Mouse (Mus musculus) gastrocnemius, adult 18-20 months (tissue): ENCODE measurements around the gene Olfr606. TPM values are rescaled to one million over a fixed set of nuclear protein-coding genes. Genes with fewer than 3 reads are reported as not detected.
"Not testable (repeated sequence)": the region's sequence is repeated elsewhere in the genome, so short reads cannot be mapped to it uniquely, and the experiment has no call there.

Experiments
- DNase-seq: peaks from one replicate; pipeline ENCODE4 v3.0.0; 2021; ENCODE audit warnings: low spot score
- long read RNA-seq, 2 experiments: library from polyadenylated mRNA; stranded (forward); transcript quantifications; one replicate each; pipeline ENCODE4 v2.0.0; 2021
- microRNA-seq: library from miRNA; unstranded; fragments of <30 nt; microRNA quantifications from one replicate; pipeline ENCODE4 v1.2.0, GENCODE M21; 2021
- total RNA-seq, 2 experiments: library from RNA; stranded (reverse); gene quantifications; 2 replicates each; pipeline ENCODE4 v1.2.3; 2021

Olfr606 gene
- not detected for total RNA-seq
- long read RNA-seq, experiment 1 = 0 reads
- long read RNA-seq, experiment 2 = 0 reads

DNA sequence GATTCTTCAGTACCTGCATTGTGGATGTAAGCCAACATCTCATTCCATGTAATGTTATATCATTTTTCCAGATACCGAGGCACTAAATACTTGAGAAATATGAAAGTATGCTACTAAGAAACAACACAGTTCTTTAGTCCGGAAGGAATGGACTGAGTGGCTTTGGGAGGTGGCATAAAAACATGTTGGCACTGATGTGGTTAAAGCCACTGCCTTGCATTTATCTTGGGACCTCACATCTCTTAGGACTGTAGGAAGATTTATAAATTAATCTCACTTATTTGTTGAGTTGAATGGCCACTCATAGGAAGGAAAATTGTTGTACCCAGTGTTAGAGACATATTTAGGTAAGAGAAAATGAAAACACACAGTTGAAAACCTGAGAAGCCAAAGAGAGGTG is at the start of gene Olfr606:
TSS of gene Olfr606 (plus strand) at position 301 of the 400 bp plus-strand sequence.
- DNase-seq = no peak

DNA sequence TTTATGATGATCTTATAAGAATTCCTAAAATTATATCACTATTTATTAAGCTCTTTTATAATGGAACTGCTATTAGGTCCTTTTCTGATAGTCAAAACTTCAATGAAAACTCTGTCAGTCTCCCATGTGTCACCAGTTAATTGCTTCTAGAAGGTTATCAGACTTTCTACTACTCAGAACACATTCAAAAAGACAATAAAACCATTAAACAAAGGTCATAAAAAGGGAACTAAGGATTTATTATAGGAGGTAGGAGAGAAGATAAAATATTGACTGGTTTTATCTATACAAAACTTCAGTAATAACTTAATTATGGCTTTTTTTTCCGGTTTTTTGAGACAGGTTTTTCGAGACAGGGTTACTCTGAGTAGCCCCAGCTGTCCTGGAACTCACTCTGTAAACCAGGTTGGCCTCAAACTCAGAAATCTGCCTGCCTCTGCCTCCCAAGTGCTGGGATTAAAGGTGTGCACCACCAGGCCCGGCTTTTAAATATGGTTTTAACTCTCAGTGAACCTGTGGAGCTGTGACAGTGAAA is 42.3 kb upstream of the Olfr606 start:
- not testable (repeated sequence) for DNase-seq

DNA sequence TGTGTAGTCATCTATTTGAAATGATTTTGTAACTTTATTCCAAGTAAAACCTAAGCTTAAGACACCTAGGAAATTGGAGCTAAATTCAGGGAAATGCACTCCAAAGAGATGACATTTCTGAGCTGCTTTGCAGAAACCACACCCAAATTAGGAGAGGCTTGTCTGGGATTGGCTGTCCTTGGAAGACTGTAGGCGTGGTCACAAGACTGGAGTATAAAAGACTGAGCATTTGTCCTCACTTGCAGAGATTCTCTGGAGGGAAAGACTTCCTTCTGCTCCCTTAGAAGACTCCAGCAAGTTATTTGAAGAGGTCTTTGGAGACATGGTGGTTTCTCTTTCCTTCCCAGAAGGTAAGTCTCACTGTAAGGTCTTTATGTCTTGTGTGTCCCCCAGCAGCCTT is 34.1 kb upstream of the Olfr606 start, which contains the start of gene Usp17lc:
TSS of gene Usp17lc (plus strand) at position 301 of the 400 bp plus-strand sequence.
- DNase-seq = not testable (repeated sequence)

DNA sequence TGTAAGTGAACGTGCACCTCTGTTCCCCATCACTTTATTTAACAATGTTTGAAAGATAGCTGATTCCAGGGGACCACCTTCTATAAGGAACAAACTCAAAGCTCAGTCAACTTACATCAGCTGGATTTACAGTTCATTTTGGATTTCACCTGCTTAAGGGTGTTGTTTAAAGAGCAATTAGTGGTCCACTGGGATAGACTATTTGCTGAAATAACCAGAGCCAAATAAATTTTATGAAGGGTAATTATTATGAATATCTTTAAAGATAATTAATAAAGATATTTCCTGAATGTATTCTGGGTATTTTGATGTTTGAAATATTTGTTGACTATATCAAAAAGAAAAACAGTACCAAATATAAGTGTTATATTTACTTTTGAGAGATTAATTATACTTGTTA is 3.5 kb upstream of the Olfr606 start, which contains the start of gene Olfr605:
TSS of gene Olfr605 (minus strand) at position 101 of the 400 bp plus-strand sequence.
- no peak for DNase-seq

DNA sequence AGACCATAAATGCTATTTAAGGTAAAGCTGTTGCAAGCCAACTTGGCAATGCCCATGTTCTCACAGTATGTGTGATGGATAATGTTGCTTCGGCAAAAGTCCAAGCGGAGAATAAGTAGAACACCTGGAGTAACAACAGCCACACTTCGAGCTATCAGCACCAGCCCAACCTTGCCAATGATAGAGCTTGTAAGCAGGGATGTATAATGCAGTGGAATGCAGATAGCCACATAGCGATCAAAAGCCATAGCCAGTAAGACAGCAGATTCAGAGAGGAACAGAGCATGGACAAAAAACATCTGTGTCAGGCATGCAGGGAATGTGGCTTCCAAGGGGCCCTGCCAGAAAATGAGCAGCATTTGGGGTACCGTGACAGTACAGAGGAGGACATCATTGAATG is 11.7 kb downstream of the Olfr606 start:
- DNase-seq = no peak

DNA sequence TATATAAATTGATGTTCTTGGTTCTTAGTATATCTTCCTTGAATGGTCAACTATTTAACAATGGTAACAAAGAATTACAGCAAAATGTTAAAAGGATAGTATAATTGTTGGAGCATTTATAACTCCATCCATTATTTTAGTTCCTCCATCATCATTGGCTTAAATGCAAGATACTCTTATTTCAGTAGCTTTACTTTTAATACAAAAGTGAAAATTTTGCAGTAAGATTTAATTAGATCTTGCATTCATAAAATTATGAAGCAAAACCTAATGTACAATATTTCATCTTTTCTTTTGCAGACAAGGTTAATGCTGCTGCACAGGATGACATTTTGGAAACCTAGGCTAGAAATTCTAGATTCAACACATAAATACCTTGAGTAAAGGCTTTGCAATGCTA is 20.7 kb downstream of the Olfr606 start, which contains the start of gene Olfr608:
TSS of gene Olfr608 (plus strand) at position 301 of the 400 bp plus-strand sequence.
- no peak for DNase-seq

DNA sequence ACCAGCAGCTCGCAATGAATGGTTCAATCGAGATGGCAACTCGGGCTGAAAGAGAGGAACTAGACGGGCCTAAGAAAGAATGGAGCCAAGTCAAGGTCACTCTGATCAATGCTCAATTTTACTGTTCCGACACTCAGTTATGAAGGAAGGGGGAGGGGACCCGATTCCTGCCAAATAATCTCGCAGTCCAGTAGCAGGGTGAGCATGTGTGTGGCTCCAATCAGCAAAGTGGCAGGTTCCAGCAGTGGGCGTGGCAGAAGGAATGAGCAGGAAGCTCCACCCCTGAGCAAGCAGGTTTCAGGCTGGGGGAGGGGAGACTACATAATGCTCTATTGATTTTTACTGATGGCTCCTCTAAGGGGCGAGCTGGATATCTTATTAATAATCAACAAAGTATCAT is 28.3 kb downstream of the Olfr606 start:
- DNase-seq = not testable (repeated sequence)

DNA sequence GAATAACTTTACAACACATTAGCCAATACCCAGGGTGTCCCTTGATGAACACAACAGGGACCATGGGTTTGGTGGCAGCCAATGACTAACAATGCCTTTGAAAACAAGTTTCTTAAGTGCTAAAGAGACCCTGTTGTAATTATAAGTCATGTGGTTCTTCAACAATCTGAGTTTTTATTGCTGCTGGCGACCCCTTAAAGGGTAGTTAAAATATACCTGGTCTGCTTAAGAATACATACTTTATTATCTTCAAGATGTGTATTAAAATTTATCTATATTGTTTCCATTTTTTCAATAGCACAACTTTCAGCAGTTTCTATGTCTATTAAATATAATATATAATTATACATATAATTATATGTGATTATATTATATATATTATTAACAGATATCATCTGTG is 49.1 kb downstream of the Olfr606 start, which contains the start of gene Olfr609:
TSS of gene Olfr609 (minus strand) at position 101 of the 400 bp plus-strand sequence.
- no peak for DNase-seq

Small RNA genes lying within 50 kb of the gene (microRNA-seq; reads per million reads assigned to microRNA genes)
- gene Gm25774 = not detected

Other genes with a start within 250 kb of the Olfr606 start
- gene Olfr593, start 237.2 kb upstream of the Olfr606 start, total RNA-seq = not detected
- gene Olfr594, start 232.1 kb upstream of the Olfr606 start, total RNA-seq = not detected
- not detected for gene Usp17ld, start 196.5 kb upstream of the Olfr606 start, total RNA-seq
- gene Olfr596, start 143.4 kb upstream of the Olfr606 start, total RNA-seq = not detected
- not detected for gene Olfr597, start 132.7 kb upstream of the Olfr606 start, total RNA-seq
- gene Olfr598, start 125.5 kb upstream of the Olfr606 start, total RNA-seq = not detected
- gene Olfr599, start 113.1 kb upstream of the Olfr606 start, total RNA-seq = not detected
- gene Olfr600, start 99.4 kb upstream of the Olfr606 start, total RNA-seq = not detected
- gene Olfr601, start 86.4 kb upstream of the Olfr606 start, total RNA-seq = not detected
- gene Olfr603, start 62.9 kb upstream of the Olfr606 start, total RNA-seq = not detected
- not detected for gene Usp17lc, start 34.0 kb upstream of the Olfr606 start, total RNA-seq
- gene Olfr605, start 3.6 kb upstream of the Olfr606 start, total RNA-seq = not detected
- gene Olfr607, start 15.1 kb downstream of the Olfr606 start, total RNA-seq = not detected
- gene Olfr608, start 20.8 kb downstream of the Olfr606 start, total RNA-seq = not detected
- not detected for gene Olfr609, start 49.0 kb downstream of the Olfr606 start, total RNA-seq
- not detected for gene Olfr610, start 63.1 kb downstream of the Olfr606 start, total RNA-seq
- gene Olfr611, start 71.8 kb downstream of the Olfr606 start, total RNA-seq = not detected
- gene Olfr612, start 93.7 kb downstream of the Olfr606 start, total RNA-seq = not detected
- not detected for gene Olfr613, start 99.0 kb downstream of the Olfr606 start, total RNA-seq
- gene Olfr615, start 107.0 kb downstream of the Olfr606 start, total RNA-seq = not detected
- gene Olfr616, start 120.1 kb downstream of the Olfr606 start, total RNA-seq = not detected
- gene Olfr617, start 124.0 kb downstream of the Olfr606 start, total RNA-seq = not detected
- not detected for gene Olfr618, start 141.1 kb downstream of the Olfr606 start, total RNA-seq
- gene Olfr619, start 151.5 kb downstream of the Olfr606 start, total RNA-seq = not detected
- not detected for gene Olfr620, start 163.5 kb downstream of the Olfr606 start, total RNA-seq
- not detected for gene Olfr622, start 193.7 kb downstream of the Olfr606 start, total RNA-seq
- not detected for gene Olfr623, start 214.7 kb downstream of the Olfr606 start, total RNA-seq
- not detected for gene Olfr624, start 222.1 kb downstream of the Olfr606 start, total RNA-seq
- not detected for gene Olfr625-ps1, start 233.7 kb downstream of the Olfr606 start, total RNA-seq